Mouse (Mus musculus) B cell, adult 2 months (primary cell): ENCODE measurements at regions not wholly inside any gene's neighbourhood (a gene's known extent, or its start where the extent isn't known, plus 50 kb on each side); places are given as distances from the start of the nearest gene placed in this dataset.

ENCODE experiments used
- DNase-seq, 2 experiments: peaks; one replicate each; pipeline ENCODE4 v3.0.0; 2022

DNA sequence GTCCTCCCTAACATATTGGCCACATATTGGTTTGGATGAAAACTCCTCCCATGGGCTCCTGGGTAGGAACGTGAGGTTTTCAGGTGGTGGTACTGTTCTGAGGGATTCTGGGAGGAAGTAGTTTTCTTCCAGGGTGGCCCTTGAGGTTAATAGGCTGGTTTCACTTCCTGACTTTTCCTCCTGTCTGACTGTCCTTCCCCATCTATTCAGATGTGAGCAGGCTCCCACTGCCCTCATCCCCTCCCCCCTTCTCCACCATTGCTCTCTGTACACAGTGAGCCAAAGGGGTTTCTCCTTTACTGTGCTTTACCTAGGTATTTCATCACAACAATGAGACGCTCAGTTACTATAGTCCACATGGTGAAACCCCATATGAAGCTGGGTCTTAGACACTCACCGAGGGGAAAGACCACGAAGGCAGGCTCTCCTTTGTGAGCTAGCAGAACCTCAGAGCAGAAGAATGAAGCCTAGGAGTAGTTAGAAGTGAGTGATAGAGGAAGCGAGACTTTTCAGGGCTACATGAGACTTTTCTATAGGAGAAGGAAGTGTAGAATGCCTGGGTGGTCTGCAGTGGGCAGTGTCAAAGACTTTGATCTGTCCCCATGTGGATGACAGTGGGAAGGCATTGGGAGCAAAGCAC, 135.3 kb downstream of the Cd83 start:
- peak; percentile 9 to 14 for DNase-seq

DNA sequence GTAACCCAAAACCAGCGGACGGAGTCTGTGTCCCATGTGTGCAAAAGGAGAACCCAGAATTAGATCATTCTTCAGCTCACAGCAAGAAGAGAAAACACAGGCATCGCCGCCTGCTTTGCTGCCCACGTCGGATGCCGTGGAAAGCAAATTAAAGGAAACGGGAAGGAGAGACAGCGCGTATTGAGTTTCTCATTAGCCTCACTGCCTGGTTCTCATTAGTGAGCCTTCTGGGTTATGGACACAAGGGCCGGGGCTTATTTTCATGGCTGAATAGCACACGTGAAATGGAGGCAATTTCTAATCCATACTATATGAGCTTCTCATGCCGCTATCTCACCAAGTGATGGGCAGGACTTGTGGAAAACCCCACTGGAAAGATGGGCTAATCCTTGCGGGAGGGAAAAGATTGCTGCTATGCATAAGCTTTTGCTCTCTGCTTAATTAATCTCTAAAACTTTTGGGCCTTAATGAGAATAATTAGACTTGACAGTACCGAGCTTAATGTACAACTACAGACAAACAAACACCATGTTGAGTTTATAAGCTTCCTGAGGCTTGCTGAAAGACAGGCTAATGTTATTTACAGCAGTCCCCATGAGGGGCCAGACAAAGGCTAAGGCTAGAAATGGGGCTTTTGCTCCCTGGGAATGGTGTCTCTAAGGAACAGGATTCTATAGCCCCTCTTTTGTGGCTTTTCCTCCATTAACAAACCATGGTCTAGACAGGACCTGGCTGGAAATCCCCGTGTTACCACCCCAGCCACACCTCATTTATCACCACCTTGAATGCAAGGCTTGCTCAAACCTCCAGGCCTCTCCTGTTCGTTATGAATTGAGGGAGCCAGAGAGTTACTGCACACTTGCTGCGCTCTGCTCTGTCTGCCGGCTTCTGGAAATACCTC, 145.8 kb downstream of the Cd83 start:
- no peak for DNase-seq

- no peak for DNase-seq
Measured at GRCm38 (mm10) chr13:43932946-43933345, 148.4 kb downstream of the Cd83 start.

DNA sequence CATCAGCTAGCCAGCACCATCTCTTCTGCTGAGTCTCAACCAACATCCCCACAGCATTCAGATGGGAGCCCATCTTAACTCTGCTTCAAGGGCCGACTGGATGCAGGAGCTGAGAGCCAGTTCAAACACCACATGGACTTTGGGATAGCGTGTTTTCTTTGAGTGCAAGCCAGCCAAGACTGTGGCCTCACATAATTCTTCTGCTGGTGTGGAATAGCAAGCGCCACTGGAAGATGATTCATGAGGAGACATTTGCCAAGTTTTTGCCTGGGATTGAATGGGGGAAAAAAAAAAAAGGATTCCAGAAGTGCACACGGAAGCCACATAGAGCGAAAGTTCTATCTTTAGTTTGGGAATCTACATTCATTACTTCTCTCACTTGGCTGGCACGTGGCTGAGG, 150.7 kb downstream of the Cd83 start:
- DNase-seq: no peak

DNA sequence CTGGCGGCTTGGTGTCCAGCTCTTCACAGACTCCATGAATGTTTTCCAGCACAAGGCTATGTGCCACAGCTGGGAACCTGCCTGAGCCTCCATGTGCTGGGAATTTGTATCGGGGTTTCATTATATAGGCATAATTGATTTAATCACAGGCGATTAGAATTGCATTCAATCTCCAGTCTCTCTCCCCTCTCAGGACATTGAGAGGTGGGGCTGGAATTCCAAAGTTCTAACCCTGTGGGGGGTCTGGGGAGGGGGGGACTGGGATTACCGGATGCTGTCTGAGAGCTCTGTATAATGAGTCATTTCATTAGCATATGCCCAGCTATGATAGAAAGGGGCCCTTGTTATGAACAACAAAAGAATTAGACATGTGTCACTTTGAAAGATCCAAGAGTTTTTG, 151.9 kb downstream of the Cd83 start:
- no peak for DNase-seq

GRCm38 (mm10) chr13:43938611-43939010, 154.0 kb downstream of the Cd83 start:
- DNase-seq: no peak

DNA sequence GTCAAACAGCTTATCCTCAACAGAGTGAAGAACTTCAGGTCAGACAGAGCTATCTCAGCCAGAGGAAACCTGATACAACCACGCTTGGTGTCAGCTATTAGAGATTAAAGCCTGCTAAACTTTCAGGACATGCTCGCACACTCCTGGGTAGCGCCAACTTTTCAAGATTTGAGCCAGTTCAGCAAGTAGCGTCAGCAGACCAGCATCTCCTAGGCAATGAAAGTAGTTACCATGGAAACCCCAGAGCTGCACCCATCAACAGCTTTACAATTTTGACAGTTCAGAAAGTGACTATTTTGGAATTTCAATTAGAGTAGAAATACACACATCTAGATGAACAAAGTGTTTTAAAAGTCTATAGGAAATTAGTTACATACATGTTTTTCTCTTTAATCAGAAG, 154.8 kb downstream of the Cd83 start:
- no peak for DNase-seq

DNA sequence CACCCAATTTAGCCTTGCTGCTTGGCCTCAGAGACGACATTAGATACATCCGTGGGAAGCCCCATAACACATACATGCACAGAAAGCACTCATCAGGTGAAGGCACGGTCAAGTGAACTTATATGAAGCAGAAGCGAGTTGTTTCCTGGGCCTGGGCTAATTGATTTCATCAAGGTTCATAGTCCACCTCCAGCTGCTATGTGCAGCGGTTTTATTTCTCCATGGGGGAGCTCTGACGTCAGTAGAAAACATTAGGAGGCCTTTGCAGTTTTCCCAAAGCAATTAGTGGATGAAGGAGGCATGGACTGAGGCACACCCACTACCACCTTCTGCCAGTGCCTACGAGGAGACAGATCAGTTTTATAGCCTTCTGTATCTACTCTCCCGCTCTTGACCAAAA, 157.2 kb downstream of the Cd83 start:
- DNase-seq: peak in 1 of 2 experiments; percentile 11

GRCm38 (mm10) chr13:43948606-43949005, 164.0 kb downstream of the Cd83 start:
- no peak for DNase-seq

GRCm38 (mm10) chr13:43949740-43950643, 165.4 kb downstream of the Cd83 start:
- no peak for DNase-seq

- no peak for DNase-seq
Measured at GRCm38 (mm10) chr13:43952491-43952890, 167.9 kb downstream of the Cd83 start.

- DNase-seq: no peak
Measured at GRCm38 (mm10) chr13:43952972-43953592, 168.5 kb downstream of the Cd83 start.

GRCm38 (mm10) chr13:43954714-43955393, 170.3 kb downstream of the Cd83 start:
- DNase-seq: no peak

DNA sequence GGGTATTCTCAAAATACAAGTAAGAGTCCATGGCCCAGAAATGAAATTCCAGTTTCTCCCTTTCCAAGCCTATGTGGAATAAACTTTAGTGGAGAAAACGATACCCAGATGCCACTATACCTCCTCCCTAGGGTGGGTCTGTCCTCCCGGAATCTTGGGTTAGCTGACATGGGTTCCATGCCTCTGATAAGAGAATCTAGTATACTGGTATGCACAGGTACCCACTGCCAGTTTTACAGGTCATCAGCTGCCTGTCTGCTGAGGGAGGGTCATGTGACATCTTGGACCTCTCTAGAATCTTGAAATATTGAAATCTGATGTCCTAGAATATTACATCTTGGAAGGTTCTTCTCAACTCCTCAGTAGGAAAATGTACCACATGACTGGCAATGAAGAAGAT, 172.5 kb downstream of the Cd83 start:
- no peak for DNase-seq

GRCm38 (mm10) chr13:43959121-43959572, 174.6 kb downstream of the Cd83 start:
- DNase-seq: peak; percentile 69 to 76

DNA sequence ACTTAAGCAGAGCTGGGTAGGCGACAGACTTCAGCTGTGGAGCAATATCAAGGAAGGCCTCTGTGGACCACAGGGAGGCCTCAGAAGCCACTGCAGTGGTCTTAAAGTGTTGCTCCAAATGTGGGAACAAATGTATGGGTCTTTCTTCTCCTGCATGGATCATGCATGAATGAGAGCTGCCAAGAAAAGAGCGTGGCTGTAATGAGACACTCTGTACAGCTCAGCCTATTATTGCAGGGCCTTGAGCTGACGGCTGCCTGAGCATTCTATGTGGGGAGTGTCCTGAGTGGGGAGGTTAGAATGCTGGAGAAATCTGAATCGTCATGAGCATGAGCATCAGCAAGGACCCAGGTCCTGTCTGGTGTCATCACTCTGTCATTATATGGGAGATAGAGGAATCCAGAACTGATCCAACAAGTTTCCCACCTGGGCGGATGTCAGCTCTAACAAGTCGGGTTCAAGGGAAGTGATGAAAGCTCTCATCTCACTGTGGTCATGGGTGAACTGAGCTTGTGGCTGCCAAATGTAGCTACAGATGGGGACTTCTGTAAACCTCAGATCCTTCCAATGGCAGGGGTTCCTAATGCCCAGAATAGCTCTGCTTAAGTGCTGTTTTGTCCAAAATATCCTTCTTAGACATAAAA, 176.6 kb downstream of the Cd83 start:
- peak; percentile 56 to 62 for DNase-seq

- DNase-seq: peak; percentile 73 to 76
Measured at GRCm38 (mm10) chr13:43961987-43962386, 177.4 kb downstream of the Cd83 start.

- DNase-seq: no peak
Measured at GRCm38 (mm10) chr13:43963321-43963720, 178.7 kb downstream of the Cd83 start.

DNA sequence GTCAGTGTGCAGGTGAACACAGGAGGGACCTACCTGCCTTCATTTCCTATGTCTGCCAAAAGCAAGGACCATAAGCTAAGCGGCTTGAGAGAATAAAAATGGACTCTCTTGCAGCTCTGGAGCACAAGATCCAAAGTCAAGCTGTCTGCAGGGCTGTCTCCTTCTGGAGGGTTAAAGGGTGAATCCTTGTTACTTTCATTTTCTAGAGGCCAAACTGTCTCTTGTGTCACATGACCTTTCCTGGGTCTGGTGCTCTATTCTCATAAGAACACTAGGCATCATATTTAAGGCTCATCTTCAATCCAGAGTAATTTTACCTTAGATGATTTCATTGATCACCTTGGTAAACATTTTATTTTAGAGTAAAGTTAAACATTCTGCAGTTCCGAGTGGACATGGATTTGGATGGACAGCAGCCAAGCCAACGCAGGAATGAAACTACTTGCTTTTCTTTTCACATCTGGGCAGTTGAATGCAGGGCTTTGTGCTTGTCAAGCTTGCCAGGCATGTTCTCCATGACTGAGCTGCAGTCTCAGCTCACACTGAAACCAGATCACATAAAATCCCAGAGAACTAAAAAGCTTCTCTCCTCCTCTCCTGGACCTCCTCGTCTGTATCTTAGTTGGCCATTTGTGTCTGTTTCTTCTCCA, 180.8 kb downstream of the Cd83 start:
- no peak for DNase-seq

DNA sequence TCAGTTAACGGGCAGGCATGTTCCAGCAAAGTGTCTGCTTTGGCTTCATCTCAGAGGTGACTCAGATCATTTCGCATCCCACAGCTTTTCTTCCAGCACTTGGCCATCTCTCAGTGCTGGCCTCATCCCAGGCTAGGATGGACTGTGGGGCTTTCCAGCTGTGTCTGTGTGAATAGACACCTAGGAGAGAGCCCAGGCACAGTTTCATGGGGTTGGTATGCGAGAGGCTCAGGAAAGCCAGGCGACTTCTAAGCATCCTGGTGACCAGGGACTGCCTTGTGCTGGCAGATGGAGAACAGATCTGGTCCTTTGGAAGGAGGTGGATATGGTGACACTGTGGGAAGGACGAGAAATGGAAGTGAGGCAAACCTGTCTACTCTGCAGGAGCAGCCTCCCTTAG, 182.9 kb downstream of the Cd83 start:
- no peak for DNase-seq

DNA sequence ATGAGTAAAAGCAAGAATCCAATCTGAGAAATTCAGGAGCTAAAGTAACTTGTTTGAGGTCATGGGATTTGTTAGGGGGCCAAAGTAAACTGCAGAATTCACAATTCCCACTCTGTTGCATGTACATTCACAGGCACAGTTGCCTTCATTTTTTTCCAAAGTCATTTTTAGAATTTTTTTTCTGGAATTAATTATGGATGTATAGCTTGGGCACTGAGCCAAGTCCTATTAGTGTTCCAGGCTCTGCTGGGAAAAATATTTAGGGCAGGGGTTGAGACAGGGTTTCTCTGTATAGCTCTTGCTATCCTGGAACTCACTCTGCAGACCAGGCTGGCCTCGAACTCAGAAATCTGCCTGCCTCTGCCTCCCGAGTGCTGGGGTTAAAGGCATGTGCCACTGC, 188.3 kb downstream of the Cd83 start:
- DNase-seq: no peak
